Mouse (Mus musculus): ENCODE results near the gene Elovl5.

Elovl5 gene

DNA sequence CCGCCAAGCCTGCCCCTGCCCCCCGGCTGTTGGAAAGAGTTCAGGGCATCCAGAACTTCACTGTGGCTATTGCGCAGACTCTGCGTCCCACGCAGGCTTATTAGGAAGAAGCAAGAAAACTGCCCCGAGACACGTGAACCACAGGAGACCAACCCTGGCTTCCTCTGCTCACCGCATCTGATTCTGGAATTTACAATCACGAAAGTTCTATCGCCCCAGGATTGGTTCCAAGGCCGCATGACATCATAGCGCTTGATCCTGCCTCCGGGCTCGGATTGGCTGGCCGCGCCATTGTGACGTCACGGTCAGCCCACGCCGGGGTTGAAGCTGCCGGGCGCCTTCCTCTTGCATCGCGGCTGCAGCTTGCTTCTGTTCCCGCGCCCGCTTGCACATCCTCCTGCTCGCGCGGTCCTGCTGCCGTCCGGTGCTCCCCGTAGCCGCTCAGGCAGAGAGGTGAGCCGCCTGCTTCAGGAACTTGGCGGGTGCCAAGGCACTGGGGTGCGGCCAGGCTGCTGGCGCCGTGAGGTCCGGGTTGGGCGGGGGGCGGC, at the start of gene Elovl5:
Gene Elovl5 (plus strand): TSS at position 291 of the 548 bp plus-strand sequence.
- DNase-seq (ENCODE audit: low spot score in 2 of 2): peak; percentile 94 to 97

DNA sequence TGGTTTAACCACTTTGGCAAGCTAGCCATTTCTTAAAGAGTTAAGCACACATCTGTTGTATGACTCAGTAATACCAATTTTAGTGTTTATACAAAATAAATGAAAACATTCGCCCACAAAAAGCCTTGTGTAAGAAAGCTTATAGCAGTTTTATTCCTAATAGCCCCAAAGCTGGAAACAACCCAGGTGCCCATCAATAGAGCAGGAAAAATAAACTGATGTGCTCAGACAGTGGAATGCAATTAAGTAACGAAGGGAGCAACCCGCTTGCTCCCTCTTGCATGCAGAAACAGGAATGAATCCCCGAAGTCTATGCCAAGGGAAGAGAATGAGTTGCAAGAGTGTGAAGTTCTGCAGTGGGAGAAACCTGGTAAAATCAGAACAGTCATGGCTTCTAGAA, 25.7 kb upstream of the Elovl5 start:
- DNase-seq (ENCODE audit: low spot score in 2 of 2): no peak

GRCm38 (mm10) chr9:77898551-77898950, 18.6 kb upstream of the Elovl5 start:
- DNase-seq (ENCODE audit: low spot score in 2 of 2): no peak

GRCm38 (mm10) chr9:77904133-77904532, 13.0 kb upstream of the Elovl5 start:
- no peak for DNase-seq (ENCODE audit: low spot score in 2 of 2)

- DNase-seq (ENCODE audit: low spot score in 2 of 2): no peak
Observed at GRCm38 (mm10) chr9:77909572-77910269, 7.4 kb upstream of the Elovl5 start.

DNA sequence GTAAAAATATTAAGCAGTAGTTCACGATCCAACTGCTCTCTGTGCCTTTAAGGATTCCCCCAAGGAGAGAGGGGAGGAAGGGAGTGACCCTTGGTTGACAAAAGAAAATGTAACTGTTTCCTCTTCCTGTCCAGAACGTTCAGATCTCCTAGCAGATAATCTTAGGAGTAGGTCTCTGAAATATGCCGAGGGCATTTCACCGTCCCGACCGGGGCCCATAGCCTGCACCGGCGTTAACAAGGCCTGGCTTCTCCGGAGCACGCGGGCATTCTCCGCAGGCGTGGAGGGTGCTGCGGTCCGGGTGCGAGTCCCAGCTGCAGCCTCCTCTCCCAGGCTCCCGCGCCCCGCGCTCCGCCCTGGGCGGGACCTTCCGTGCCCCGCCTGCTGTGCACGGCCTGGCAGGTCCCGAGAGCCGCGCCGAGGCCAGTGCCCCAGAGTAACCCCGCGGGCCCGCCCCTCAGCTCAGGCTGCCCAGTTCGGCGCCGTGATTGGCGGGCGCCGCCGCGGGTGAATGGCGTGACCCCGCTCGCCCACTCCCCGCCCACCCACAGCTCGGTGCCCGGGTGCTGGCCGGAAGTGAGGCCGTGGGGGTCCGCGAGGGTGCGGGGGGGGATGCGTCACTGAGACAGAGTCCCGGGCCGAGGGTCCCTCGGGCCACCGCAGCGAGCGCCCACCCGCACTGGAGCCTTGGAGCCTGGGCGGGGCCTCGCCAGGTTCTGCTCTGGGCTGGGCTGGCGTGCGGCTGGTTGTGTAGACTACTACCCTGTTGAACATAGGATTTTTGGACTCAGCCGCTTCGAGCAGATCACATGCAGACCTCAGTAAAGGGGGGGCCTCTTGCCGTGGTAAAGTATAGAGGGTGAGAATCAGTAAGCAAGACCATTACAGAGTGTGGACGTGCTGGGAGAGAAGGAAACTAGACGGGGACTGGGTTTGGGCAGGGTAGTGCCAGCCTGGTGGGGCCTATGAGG, 6.6 kb upstream of the Elovl5 start:
- DNase-seq (ENCODE audit: low spot score in 2 of 2): peak; percentile 92 to 94

DNA sequence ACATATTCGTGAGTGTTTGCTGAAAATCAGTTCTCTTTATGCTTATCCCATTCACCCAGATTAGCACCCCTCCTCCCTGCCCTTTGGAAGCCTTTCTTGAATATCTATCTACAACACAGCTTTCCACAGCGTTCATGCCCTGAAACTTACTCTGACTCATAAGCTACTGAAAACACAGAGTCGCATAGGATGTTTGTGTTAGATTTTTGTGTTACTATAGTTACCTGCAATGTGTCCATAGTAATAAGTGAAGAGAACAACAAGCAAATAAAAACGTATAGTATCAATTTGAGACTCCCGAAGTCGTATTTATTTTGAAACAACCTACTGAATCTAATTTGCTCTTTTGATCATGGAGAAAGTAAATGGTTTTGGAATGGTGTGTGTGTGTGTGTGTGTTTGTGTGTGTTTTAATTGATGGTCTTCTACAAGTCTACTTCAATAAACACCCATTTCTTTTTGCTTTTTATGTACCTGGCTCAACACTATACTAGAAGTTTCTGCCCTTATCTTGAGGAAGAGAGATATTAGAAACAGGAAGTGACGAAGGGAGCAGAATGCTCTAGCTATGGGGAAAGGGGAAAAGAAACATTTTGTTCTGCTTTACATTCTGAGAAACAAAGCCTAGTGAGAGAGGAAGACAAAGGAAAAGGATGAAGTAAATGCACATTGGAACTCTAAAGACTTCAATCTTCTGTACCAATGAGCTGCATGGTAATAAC, 5.5 kb upstream of the Elovl5 start:
- DNase-seq (ENCODE audit: low spot score in 2 of 2): no peak

DNA sequence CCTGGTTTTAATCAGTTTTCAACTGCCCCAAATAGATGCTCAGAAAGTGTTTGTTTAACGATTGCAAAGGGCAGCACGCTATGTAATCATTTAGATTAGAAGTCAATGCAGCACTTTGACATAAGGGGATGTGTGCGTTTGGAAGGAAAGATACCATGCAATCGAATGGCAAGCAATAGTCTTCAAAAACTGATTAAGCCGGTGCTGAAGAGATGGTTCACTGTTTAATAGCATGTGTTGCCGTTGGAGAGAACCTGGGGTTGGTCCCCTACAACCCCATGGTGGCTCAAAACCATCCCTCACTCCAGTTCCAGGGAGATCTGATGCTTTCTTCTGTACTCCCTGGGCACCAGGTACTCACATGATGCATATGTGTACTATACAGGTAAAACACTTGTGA, 4.9 kb upstream of the Elovl5 start:
- no peak for DNase-seq (ENCODE audit: low spot score in 2 of 2)

- DNase-seq (ENCODE audit: low spot score in 2 of 2): no peak
Observed at GRCm38 (mm10) chr9:77914616-77915015, 2.5 kb upstream of the Elovl5 start.

DNA sequence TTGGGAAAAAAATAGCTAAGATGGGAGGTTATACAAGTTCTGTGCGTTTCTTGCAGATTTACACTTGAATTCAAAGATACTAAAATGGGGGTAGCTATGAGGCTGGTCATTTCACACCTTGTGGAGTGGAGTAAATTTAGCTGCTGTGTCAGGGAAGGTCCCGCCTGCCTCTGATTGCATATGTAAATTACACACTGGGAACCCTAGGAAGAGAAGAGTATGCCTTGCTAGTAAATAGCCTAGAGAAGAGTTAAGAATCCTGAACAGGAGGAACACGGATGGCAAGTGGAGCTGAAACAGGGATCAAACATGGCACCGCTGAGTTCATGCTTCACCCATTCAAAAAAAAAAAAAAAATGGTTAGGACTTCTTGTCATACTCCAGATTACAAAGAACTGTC, 1.4 kb upstream of the Elovl5 start:
- no peak for DNase-seq (ENCODE audit: low spot score in 2 of 2)

DNA sequence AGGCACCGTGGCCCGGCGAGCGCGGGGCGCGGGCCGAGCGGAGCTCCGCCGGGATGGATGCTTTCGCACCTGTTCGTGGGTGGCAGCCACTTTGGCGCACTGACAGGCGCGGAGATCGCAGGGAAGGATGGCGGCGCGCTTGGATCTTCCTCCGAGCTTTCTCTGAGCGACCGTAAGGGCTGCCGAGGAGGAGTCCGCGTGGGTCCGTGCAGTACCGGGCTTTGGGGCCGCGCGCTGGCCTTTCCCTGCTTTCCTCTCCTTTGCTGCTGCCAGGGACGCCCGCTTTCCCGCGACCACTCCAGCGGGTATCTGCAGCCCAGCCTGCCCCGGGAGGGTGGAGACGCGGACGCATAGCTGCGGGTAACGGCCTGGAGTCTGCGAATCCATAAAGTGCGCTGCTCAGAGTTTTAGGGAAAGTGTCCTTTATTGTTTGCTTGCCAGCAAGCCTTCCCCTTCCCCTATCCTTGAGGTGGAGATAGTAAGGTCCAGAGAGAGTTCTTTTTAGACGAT, 513 bp downstream of the Elovl5 start:
- DNase-seq (ENCODE audit: low spot score in 2 of 2): no peak

DNA sequence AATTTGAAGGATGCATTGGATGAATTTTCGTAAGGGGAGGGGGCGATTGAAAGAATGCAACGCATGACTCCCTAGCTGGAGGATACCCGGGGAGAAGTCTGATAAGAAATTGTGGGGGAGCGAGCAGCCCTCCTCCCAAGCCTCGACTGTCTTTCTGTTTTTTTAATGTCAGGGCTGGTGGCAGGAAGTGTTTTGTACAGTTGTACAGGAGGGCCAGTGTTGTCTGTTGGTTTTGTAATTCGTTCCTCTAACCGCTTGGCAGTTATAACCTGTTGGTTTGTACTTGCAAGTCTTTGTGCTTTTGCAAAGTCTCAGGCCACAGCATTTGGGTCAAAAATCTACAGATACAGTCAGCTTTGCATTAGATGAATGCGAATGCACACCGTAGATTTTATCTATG, 1.0 kb downstream of the Elovl5 start:
- DNase-seq (ENCODE audit: low spot score in 2 of 2): no peak

- no peak for DNase-seq (ENCODE audit: low spot score in 2 of 2)
Observed at GRCm38 (mm10) chr9:77918961-77919670, 2.0 kb downstream of the Elovl5 start.

DNA sequence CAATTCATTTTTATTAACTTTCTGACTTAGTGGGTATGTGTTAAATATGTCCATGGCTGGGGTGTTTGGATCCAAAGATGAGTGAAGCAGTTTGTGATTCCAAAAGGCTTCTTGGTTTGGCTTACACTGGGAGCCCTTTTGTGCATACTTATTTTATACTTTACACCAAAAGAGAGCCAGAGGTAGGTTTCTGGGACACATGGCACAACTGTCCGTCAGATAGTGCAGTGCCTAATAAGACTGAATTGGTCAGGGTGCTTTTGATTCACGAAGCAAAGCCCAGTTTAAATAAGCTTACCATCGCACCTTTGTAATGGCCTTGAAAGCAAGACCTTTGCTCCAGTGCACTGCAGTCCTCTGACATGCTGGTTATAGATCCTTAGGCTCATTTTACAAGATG, 3.3 kb downstream of the Elovl5 start:
- DNase-seq (ENCODE audit: low spot score in 2 of 2): no peak

GRCm38 (mm10) chr9:77921366-77922260, 4.4 kb downstream of the Elovl5 start:
- no peak for DNase-seq (ENCODE audit: low spot score in 2 of 2)

- DNase-seq (ENCODE audit: low spot score in 2 of 2): no peak
Observed at GRCm38 (mm10) chr9:77923774-77924173, 6.6 kb downstream of the Elovl5 start.

DNA sequence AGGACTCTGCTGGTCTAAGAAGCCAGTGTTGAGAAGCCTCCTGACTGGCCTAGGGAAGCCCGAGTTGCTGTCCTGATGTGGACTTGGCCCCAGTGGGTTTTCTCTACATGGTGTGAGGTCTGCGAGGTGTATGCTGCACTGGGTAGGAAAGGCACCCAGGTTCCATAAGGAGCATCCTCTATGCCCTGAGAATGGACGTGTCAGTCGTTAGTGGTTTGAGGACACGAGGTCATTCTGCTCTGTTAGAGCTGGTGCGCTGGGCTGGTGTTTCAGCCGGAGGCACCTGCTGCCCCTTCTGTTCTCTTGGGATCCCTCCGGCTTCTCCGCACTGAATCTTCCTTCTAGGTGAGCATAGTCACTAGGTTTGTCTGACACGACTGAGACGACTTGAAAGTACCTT, 7.0 kb downstream of the Elovl5 start:
- DNase-seq (ENCODE audit: low spot score in 2 of 2): no peak

GRCm38 (mm10) chr9:77926151-77926550, 9.0 kb downstream of the Elovl5 start:
- DNase-seq (ENCODE audit: low spot score in 2 of 2): no peak

DNA sequence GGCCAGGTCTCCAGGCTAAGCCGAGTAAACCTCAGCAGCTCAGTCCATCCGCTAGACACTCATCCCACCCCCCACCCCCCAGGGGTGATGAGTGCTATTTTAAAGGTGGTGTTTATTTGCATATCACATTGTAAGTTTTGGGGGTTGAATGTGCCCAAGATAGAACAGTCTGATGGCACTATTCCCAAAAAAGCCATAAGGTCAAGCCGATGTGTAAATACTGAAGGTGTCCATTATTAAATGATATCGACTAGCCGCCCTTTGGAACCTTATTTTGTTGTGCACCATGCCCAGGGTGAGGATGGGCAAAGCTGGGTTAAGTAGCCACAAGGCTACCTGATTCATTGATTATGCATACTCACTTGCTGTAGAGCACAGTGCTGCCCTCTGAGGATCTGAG, 9.7 kb downstream of the Elovl5 start:
- no peak for DNase-seq (ENCODE audit: low spot score in 2 of 2)

- DNase-seq (ENCODE audit: low spot score in 2 of 2): no peak
Observed at GRCm38 (mm10) chr9:77927431-77927830, 10.3 kb downstream of the Elovl5 start.

Measured in urinary bladder, postnatal 4 days (tissue).